Mouse (Mus musculus): ENCODE data around the gene Pstpip1.
A peak's percentile ranks its signal among the peaks of the same experiment; 100 is the strongest.

Pstpip1 gene

GRCm38 (mm10) chr9:56106274-56107072, 16.7 kb downstream of the Pstpip1 start:
- no peak for DNase-seq

- DNase-seq = no peak
Measured at GRCm38 (mm10) chr9:56107527-56107926, 17.8 kb downstream of the Pstpip1 start.

GRCm38 (mm10) chr9:56108174-56108573, 18.4 kb downstream of the Pstpip1 start:
- no peak for DNase-seq

- no peak for DNase-seq
Measured at GRCm38 (mm10) chr9:56118091-56118490, 28.3 kb downstream of the Pstpip1 start.

- peak; percentile 75 to 78 for DNase-seq
Measured at GRCm38 (mm10) chr9:56118582-56118981, 28.8 kb downstream of the Pstpip1 start.

GRCm38 (mm10) chr9:56119651-56120050, 29.9 kb downstream of the Pstpip1 start:
- DNase-seq = peak; percentile 49 to 54

- DNase-seq = peak; percentile 59 to 72
Measured at GRCm38 (mm10) chr9:56121097-56121496, 31.3 kb downstream of the Pstpip1 start.

- peak in 1 of 2 experiments; percentile 21 for DNase-seq
Measured at GRCm38 (mm10) chr9:56122973-56123372, 33.2 kb downstream of the Pstpip1 start.

- peak; percentile 75 to 80 for DNase-seq
Measured at GRCm38 (mm10) chr9:56123613-56124012, 33.9 kb downstream of the Pstpip1 start.

GRCm38 (mm10) chr9:56124561-56124960, 34.8 kb downstream of the Pstpip1 start:
- DNase-seq = no peak

GRCm38 (mm10) chr9:56126453-56127173, 36.9 kb downstream of the Pstpip1 start:
- peak; percentile 59 to 80 for DNase-seq

GRCm38 (mm10) chr9:56128331-56128730, 38.6 kb downstream of the Pstpip1 start:
- DNase-seq = peak; percentile 30 to 36

- no peak for DNase-seq
Measured at GRCm38 (mm10) chr9:56129951-56130350, 40.2 kb downstream of the Pstpip1 start.

GRCm38 (mm10) chr9:56130536-56130935, 40.8 kb downstream of the Pstpip1 start:
- no peak for DNase-seq

GRCm38 (mm10) chr9:56131813-56132525, 42.2 kb downstream of the Pstpip1 start:
- DNase-seq = no peak

GRCm38 (mm10) chr9:56133970-56134369, 44.2 kb downstream of the Pstpip1 start:
- no peak for DNase-seq

- no peak for DNase-seq
Measured at GRCm38 (mm10) chr9:56134614-56135013, 44.9 kb downstream of the Pstpip1 start.

GRCm38 (mm10) chr9:56135590-56136197, 45.9 kb downstream of the Pstpip1 start:
- no peak for DNase-seq

- DNase-seq = no peak
Measured at GRCm38 (mm10) chr9:56141776-56142175, 52.0 kb downstream of the Pstpip1 start.

GRCm38 (mm10) chr9:56144366-56145003, 54.7 kb downstream of the Pstpip1 start:
- DNase-seq = no peak

- DNase-seq = no peak
Measured at GRCm38 (mm10) chr9:56146326-56146923, 56.7 kb downstream of the Pstpip1 start.

All from cerebellum, postnatal 14 days (tissue).